Mouse (Mus musculus): ENCODE data around the gene Immp2l. TPM values are rescaled to one million over a fixed set of nuclear protein-coding genes. Genes with fewer than 3 reads are reported as not detected.

Gene Immp2l
- total and polyA plus RNA-seq, 2 experiments, result 35.8 to 133 TPM

- Histone ChIP-seq H3K27me3 (ENCODE audit: control insufficient read depth, insufficient read depth, low read length) (no peaks in the 10 kb centered on the region), H3K9ac (ENCODE audit: low read depth, low read length) (no peak overlapping the region), H3K36me3 (ENCODE audit: control insufficient read depth, insufficient read depth, low read length) (no peaks in the 10 kb centered on the region; the same call in 1 of the 2 replicates), H3K27ac (replicated peaks; ENCODE audit: insufficient read depth, low read depth, low read length) (no peak overlapping the region), H3K4me1 (ENCODE audit: control insufficient read depth, insufficient read depth, low read length) (peaks cover 4% of the 10 kb centered on the region; the same call in 1 of the 2 replicates), H3K79me2 (ENCODE audit: control insufficient read depth, insufficient read depth, low read length) (peaks cover 10% of the 10 kb centered on the region; the same call in 1 of the 2 replicates), H3K4me3 (ENCODE audit: insufficient read depth, low read depth, low read length) (no peak overlapping the region)
- no peak for TF ChIP-seq POLR2A (IDR thresholded peaks at IDR 0.05; ENCODE audit: extremely low read depth, insufficient read depth, low read length)
- TF ChIP-seq CTCF (IDR thresholded peaks at IDR 0.05; ENCODE audit: low read depth, low read length), result no peak
- 88% methylated on average over 3 of the region's 3 CpGs for WGBS
- DNase-seq (ENCODE audit: extremely low read depth, low read depth, low spot score), result no peak
These were observed 29.0 kb downstream of the Immp2l start for GRCm38 (mm10) chr12:41052897-41053296.

GRCm38 (mm10) chr12:41054006-41054791 is 30.3 kb downstream of the Immp2l start:
- TF ChIP-seq CTCF (IDR thresholded peaks at IDR 0.05; ENCODE audit: low read depth, low read length) (no peak), POLR2A (IDR thresholded peaks at IDR 0.05; ENCODE audit: extremely low read depth, insufficient read depth, low read length) (no peak)
- peaks cover 9% of the 10 kb centered on the region; the same call in 1 of the 2 replicates for H3K4me1 ChIP-seq (ENCODE audit: control insufficient read depth, insufficient read depth, low read length)
- no peak overlapping the region for H3K9ac ChIP-seq (ENCODE audit: low read depth, low read length)
- H3K79me2 ChIP-seq (ENCODE audit: control insufficient read depth, insufficient read depth, low read length), result peaks cover 14% of the 10 kb centered on the region; the same call in 1 of the 2 replicates
- no peaks in the 10 kb centered on the region for H3K27me3 ChIP-seq (ENCODE audit: control insufficient read depth, insufficient read depth, low read length)
- no peak overlapping the region for H3K4me3 ChIP-seq (ENCODE audit: insufficient read depth, low read depth, low read length)
- 71% methylated on average over 11 of the region's 11 CpGs for WGBS
- no peak for DNase-seq (ENCODE audit: extremely low read depth, low read depth, low spot score)
- no peaks in the 10 kb centered on the region for H3K36me3 ChIP-seq (ENCODE audit: control insufficient read depth, insufficient read depth, low read length)
- H3K27ac ChIP-seq (replicated peaks; ENCODE audit: insufficient read depth, low read depth, low read length), result no peak overlapping the region

- H3K79me2 ChIP-seq (ENCODE audit: control insufficient read depth, insufficient read depth, low read length), result peaks cover 14% of the 10 kb centered on the region; the same call in 1 of the 2 replicates
- no peak overlapping the region for H3K9ac ChIP-seq (ENCODE audit: low read depth, low read length)
- H3K4me3 ChIP-seq (ENCODE audit: insufficient read depth, low read depth, low read length), result no peak overlapping the region
- H3K27me3 ChIP-seq (ENCODE audit: control insufficient read depth, insufficient read depth, low read length), result no peaks in the 10 kb centered on the region
- peaks cover 9% of the 10 kb centered on the region; the same call in 1 of the 2 replicates for H3K4me1 ChIP-seq (ENCODE audit: control insufficient read depth, insufficient read depth, low read length)
- no peaks in the 10 kb centered on the region for H3K36me3 ChIP-seq (ENCODE audit: control insufficient read depth, insufficient read depth, low read length)
- no peak for DNase-seq (ENCODE audit: extremely low read depth, low read depth, low spot score)
- H3K27ac ChIP-seq (replicated peaks; ENCODE audit: insufficient read depth, low read depth, low read length), result no peak overlapping the region
- TF ChIP-seq POLR2A (IDR thresholded peaks at IDR 0.05; ENCODE audit: extremely low read depth, insufficient read depth, low read length) (no peak), CTCF (IDR thresholded peaks at IDR 0.05; ENCODE audit: low read depth, low read length) (no peak)
These were observed 32.1 kb downstream of the Immp2l start for GRCm38 (mm10) chr12:41055941-41056340.

- no peaks in the 10 kb centered on the region for H3K27me3 ChIP-seq (ENCODE audit: control insufficient read depth, insufficient read depth, low read length)
- H3K79me2 ChIP-seq (ENCODE audit: control insufficient read depth, insufficient read depth, low read length), result peaks cover 7% of the 10 kb centered on the region; the same call in 1 of the 2 replicates
- no peak overlapping the region for H3K9ac ChIP-seq (ENCODE audit: low read depth, low read length)
- DNase-seq (ENCODE audit: extremely low read depth, low read depth, low spot score), result no peak
- H3K4me3 ChIP-seq (ENCODE audit: insufficient read depth, low read depth, low read length), result no peak overlapping the region
- WGBS, result 79% methylated on average over 3 of the region's 3 CpGs
- TF ChIP-seq CTCF (IDR thresholded peaks at IDR 0.05; ENCODE audit: low read depth, low read length), result no peak
- no peak for TF ChIP-seq POLR2A (IDR thresholded peaks at IDR 0.05; ENCODE audit: extremely low read depth, insufficient read depth, low read length)
- H3K27ac ChIP-seq (replicated peaks; ENCODE audit: insufficient read depth, low read depth, low read length), result no peak overlapping the region
- peaks cover 6% of the 10 kb centered on the region; the same call in 1 of the 2 replicates for H3K4me1 ChIP-seq (ENCODE audit: control insufficient read depth, insufficient read depth, low read length)
- H3K36me3 ChIP-seq (ENCODE audit: control insufficient read depth, insufficient read depth, low read length), result no peaks in the 10 kb centered on the region
These were observed 39.4 kb downstream of the Immp2l start for GRCm38 (mm10) chr12:41063281-41063680.

GRCm38 (mm10) chr12:41081843-41082242 is 58.0 kb downstream of the Immp2l start:
- no peak overlapping the region for H3K9ac ChIP-seq (ENCODE audit: low read depth, low read length)
- no peak overlapping the region for H3K27ac ChIP-seq (replicated peaks; ENCODE audit: insufficient read depth, low read depth, low read length)
- no peaks in the 10 kb centered on the region for H3K79me2 ChIP-seq (ENCODE audit: control insufficient read depth, insufficient read depth, low read length)
- 13% methylated on average over 1 of the region's 1 CpGs for WGBS
- no peak overlapping the region for H3K4me3 ChIP-seq (ENCODE audit: insufficient read depth, low read depth, low read length)
- H3K36me3 ChIP-seq (ENCODE audit: control insufficient read depth, insufficient read depth, low read length), result no peaks in the 10 kb centered on the region
- peaks cover 9% of the 10 kb centered on the region; the same call in 1 of the 2 replicates for H3K4me1 ChIP-seq (ENCODE audit: control insufficient read depth, insufficient read depth, low read length)
- peak; percentile 89 for DNase-seq (ENCODE audit: extremely low read depth, low read depth, low spot score)
- H3K27me3 ChIP-seq (ENCODE audit: control insufficient read depth, insufficient read depth, low read length), result no peaks in the 10 kb centered on the region
- no peak for TF ChIP-seq CTCF (IDR thresholded peaks at IDR 0.05; ENCODE audit: low read depth, low read length)
- no peak for TF ChIP-seq POLR2A (IDR thresholded peaks at IDR 0.05; ENCODE audit: extremely low read depth, insufficient read depth, low read length)

All from liver, adult 2 months (tissue).